Mouse (Mus musculus) lung, postnatal 10 days (tissue): ENCODE results near the gene Gm38119.
A peak's percentile ranks its signal among the peaks of the same experiment; 100 is the strongest.

Experiments
- DNase-seq: peaks from one replicate; pipeline ENCODE4 v3.0.0; 2021

Gm38119 gene

GRCm38 (mm10) chr3:92738996-92739395, at the start of gene Gm38119:
TSS of gene Gm38119 (minus strand) at chr3:92739096.
- DNase-seq: no peak

- DNase-seq: no peak
Measured at GRCm38 (mm10) chr3:92778799-92779198, 39.9 kb upstream of the Gm38119 start, which contains the start of gene Lce1i. TSS of gene Lce1i (minus strand) at chr3:92778899.

GRCm38 (mm10) chr3:92771573-92771972, 32.7 kb upstream of the Gm38119 start:
- DNase-seq: no peak

- DNase-seq: no peak
Measured at GRCm38 (mm10) chr3:92764965-92765364, 26.1 kb upstream of the Gm38119 start, which contains the start of gene Lce1h. TSS of gene Lce1h (minus strand) at chr3:92765065.

GRCm38 (mm10) chr3:92753197-92753596, 14.3 kb upstream of the Gm38119 start:
- no peak for DNase-seq

GRCm38 (mm10) chr3:92752238-92752637, 13.3 kb upstream of the Gm38119 start, which contains the start of gene Lce1g:
TSS of gene Lce1g (minus strand) at chr3:92752338.
- no peak for DNase-seq

GRCm38 (mm10) chr3:92722631-92723030, 16.3 kb downstream of the Gm38119 start:
- no peak for DNase-seq

GRCm38 (mm10) chr3:92720250-92720649, 18.6 kb downstream of the Gm38119 start, which contains the start of gene Lce1f:
TSS of gene Lce1f (minus strand) at chr3:92720350.
- no peak for DNase-seq

- no peak for DNase-seq
Measured at GRCm38 (mm10) chr3:92715122-92715521, 23.8 kb downstream of the Gm38119 start.

GRCm38 (mm10) chr3:92708974-92709373, 29.9 kb downstream of the Gm38119 start, which contains the start of gene Lce1e:
TSS of gene Lce1e (minus strand) at chr3:92709074.
- DNase-seq: no peak

- no peak for DNase-seq
Measured at GRCm38 (mm10) chr3:92694613-92695012, 44.3 kb downstream of the Gm38119 start.

GRCm38 (mm10) chr3:92691688-92692087, 47.2 kb downstream of the Gm38119 start:
- no peak for DNase-seq

GRCm38 (mm10) chr3:92689154-92689553, 49.7 kb downstream of the Gm38119 start:
- DNase-seq: peak; percentile 22
